Mouse (Mus musculus) E14TG2a.4 (cell line): ENCODE data around the gene Gucy2g.
"Not testable (repeated sequence)": the region's sequence is repeated elsewhere in the genome, so short reads cannot be mapped to it uniquely, and the experiment has no call there.

Source experiments
- CTCF ChIP-seq: conservative IDR thresholded peaks from 2 replicates; pipeline ENCODE4 v1.5.1; 2014; ENCODE audit warnings: low read length
- POU5F1 ChIP-seq: IDR thresholded peaks from 2 replicates; pipeline ENCODE4 v1.6.1; 2014; ENCODE audit warnings: low read length, borderline replicate concordance

- TF ChIP-seq CTCF, POU5F1: not testable (repeated sequence)
Observed at GRCm38 (mm10) chr19:55152274-55152673, 88.8 kb downstream of the Gucy2g start.
